Mouse (Mus musculus) skeletal muscle tissue, adult 2 months (tissue): ENCODE data around the gene Ppfia2.

Experiments used
- DNase-seq: peaks from one replicate; pipeline ENCODE4 v3.0.0-alpha.2; 2012; ENCODE audit warnings: low read depth, low spot score

The Ppfia2 gene

GRCm38 (mm10) chr10:106665221-106665620 is 195.1 kb downstream of the Ppfia2 start:
- DNase-seq: no peak

GRCm38 (mm10) chr10:106670170-106670569 is 200.0 kb downstream of the Ppfia2 start:
- no peak for DNase-seq

DNA sequence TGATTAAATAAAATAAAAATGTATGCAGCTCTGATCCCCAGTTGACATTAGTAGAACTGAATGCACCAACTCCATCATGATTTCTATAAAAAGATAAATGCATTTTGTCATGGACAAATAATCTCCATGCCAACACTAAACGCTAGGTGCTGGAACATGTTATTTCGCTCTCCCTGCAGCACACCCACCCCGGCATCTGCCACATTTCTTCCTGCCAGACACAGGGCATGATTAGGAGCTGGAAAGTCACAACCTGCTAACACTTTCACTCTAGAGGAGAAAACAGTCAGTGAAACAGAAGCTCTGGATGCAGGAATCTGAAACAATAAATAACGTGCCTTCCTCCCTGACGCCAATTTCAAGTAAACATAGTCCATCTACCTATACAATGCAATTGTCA is 211.3 kb downstream of the Ppfia2 start:
- no peak for DNase-seq

DNA sequence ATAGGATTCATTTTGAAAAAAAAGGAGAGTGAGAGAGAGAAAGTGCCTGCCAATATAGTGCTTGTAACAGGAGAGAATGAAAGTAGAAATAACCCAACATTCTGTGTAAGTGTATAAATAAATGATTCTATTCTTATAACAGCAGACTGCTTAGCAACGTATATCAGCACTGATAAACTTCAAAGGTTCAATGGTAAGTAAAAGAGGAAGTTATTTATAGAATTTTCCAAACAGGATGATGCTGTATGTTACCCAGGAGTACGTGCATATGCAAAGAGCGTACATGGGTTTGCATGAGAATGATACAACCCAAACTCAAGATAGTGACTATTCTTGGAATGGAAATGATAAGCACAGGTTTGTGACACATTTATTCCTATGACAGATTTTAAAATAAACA is 215.4 kb downstream of the Ppfia2 start:
- DNase-seq: no peak

GRCm38 (mm10) chr10:106719936-106720335 is 249.8 kb downstream of the Ppfia2 start:
- no peak for DNase-seq

GRCm38 (mm10) chr10:106732265-106732664 is 262.1 kb downstream of the Ppfia2 start:
- DNase-seq: no peak

- DNase-seq: no peak
These were observed 266.3 kb downstream of the Ppfia2 start for GRCm38 (mm10) chr10:106736230-106737063.

GRCm38 (mm10) chr10:106738190-106738589 is 268.1 kb downstream of the Ppfia2 start:
- no peak for DNase-seq

DNA sequence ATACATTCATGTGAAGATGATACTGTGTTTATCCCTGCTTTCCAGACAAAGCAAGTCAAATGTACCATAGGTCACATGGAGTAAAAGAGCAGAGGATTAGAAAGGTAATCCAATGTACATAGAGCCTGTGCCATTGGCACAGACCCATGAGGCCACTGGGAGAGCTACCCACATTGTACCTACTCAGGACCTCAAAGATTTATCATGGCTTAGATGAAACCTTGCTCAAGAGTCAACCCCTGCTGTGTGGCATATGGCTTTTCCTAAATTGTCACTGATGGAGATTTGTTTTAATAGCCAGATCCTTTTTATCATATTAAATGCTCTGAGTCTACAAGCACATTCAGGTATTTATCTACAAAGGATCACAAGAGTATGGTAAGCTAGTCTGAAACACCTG is 274.8 kb downstream of the Ppfia2 start:
- no peak for DNase-seq

DNA sequence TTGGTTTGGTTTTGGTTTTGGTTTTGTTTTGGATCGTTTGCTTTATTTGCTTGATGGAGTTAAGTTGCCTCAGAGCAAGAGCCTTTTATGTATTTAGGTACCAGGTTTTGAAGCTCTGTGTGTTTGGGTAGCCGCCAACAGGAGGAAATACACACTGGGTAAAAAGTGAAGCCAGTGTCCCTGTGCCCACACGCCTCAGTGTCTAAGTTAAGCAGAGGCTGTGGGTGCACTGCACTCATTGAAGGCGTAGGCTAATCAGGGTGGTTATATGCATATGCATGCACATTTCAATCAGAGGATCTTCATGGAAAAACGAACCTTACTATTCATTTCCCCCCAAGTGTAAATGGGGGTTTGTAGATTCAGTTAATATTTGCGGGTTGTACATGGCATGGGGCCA is 290.9 kb downstream of the Ppfia2 start:
- no peak for DNase-seq

DNA sequence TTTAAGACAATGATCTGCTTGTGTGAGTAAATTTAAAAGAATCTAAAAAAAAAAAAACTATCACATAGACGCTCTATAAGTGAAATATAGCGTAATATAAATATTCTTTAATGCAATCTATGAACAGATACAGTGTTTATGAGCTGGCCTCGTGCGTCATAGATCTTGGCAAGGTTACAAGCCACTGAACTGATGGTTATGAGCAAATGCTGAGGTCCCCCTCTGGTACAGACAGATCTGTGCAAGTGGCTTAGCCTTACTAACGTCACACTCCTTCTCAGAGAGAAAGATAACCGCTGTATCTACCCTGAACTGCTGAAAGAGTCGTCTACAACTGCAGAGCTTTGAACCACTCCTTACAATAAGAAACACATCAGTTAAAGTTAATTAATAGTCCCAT is 293.6 kb downstream of the Ppfia2 start:
- DNase-seq: no peak

DNA sequence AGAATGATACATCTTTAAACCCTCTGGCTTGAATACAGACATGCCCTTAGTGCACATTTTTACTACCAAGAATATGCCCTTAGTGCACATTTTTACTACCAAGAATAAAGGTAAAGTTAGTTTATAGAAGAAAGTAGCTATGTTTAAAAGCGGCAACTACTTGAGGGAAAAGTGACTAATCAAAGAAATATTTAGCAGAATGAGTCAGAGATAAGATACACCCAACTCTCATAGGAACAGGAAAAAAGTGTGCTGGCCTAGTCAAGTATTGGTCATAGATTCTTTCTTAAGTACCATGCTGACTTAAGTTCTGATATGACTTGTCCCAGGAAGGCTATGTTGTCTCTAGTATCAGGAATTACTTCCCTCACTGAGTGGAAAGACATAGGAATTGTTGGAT is 305.4 kb downstream of the Ppfia2 start:
- no peak for DNase-seq

- DNase-seq: no peak
These were observed 345.3 kb downstream of the Ppfia2 start for GRCm38 (mm10) chr10:106815447-106815846.

- no peak for DNase-seq
These were observed 348.2 kb downstream of the Ppfia2 start for GRCm38 (mm10) chr10:106818381-106818780.

GRCm38 (mm10) chr10:106824215-106824614 is 354.1 kb downstream of the Ppfia2 start:
- DNase-seq: no peak

DNA sequence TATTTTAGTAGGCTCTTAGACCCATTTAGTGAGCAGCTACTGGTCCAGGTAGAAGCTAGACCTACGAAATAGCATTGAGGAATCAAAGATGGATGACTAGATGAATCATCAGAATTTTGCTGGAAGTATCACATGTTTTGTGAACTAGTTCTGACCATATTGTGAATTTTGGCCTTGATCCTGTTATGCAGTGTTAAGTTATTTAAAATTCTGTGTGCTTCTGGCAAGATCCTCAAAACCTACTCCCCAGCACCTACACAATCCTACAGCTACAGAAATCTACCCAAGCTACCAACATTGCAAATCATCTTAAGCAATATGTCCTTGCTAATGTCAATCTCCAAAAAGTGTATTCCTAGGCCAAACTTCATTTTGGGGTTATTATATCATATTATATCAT is 368.3 kb downstream of the Ppfia2 start:
- DNase-seq: no peak

DNA sequence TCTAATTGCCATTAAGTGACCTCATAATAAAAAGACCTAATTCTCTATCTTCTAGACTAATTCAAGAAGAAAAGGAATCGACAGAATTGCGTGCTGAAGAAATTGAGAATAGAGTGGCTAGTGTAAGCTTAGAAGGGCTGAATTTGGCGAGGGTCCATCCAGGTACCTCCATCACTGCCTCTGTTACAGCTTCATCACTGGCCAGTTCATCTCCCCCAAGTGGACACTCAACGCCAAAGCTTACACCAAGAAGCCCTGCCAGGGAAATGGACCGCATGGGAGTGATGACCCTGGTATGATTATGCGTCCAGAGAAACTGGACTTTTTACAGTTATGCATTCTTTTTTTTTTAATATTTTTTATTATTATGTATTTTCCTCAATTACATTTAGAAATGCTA is 388.0 kb downstream of the Ppfia2 start:
- no peak for DNase-seq

- DNase-seq: no peak
These were observed 400.1 kb downstream of the Ppfia2 start for GRCm38 (mm10) chr10:106870233-106870632.

DNA sequence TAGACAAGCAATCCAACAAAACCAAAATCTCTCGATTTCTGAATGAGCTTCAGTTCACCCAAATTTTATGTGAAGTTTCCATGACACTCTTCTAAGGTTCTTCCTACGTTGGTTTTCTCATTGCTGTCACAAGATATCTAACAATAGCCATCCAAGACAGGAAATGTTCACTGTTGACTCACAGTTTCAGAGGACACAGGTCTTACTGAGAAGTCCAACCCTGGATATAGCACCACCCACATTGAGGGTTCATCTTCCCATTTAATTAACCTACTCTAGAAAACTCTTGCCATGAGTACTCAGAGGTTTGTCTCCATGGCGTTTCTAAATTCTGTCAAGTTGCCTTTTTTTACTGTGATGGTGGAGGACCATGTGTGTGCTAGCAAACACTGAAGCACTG is 401.7 kb downstream of the Ppfia2 start:
- no peak for DNase-seq

DNA sequence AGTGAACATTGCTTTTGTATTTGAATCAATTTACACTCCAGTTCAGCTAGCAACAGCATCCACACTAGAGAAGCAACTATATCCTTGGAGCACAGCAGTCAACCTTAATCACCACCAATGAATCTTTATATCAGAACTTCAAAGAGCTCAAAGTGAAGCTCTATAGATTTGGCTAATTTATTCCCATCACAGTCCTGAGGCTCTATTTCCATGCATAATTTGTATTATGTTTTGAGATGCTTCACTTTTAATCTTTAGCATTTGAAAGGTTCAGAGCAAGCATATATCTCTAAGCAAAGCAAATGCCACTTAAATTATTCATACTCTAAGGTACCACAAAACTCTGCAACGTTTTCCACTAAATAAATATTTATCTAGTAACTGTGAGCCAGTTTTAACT is 402.6 kb downstream of the Ppfia2 start:
- no peak for DNase-seq

DNA sequence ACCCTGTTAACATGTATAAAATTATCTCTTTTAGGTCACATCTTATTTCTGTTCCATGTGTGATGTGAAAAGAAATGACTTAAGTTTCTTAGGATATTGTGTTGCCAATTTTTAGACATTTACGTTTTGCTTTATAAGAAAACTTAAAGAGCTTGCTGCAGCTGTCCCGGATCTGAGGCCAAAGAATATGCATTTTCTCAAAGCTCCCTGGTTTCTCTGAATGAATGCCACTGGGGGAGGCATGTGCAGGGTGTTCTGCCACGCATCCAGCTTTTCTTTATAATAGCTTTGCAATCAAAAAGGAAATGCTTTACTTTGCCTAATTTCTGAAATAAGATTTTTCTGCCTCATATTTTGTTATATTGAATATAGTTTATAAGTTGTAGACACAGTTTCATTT is 411.2 kb downstream of the Ppfia2 start:
- no peak for DNase-seq

DNA sequence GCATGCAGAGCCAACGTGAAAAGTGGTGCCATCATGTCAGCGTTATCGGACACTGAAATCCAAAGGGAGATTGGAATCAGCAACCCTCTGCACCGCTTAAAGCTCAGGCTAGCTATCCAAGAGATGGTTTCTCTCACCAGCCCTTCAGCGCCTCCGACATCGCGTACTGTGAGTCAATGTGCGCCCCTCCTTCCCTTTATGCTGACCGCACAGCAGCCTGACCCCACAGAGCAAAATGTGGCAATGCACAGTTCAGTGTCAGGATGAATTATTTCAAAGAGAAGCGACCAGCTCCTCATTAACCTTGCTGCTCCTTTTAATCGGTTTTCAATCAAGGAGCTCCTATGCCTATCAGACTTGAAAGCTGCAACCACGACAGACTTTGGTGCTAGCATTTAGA is 426.2 kb downstream of the Ppfia2 start:
- DNase-seq: no peak

DNA sequence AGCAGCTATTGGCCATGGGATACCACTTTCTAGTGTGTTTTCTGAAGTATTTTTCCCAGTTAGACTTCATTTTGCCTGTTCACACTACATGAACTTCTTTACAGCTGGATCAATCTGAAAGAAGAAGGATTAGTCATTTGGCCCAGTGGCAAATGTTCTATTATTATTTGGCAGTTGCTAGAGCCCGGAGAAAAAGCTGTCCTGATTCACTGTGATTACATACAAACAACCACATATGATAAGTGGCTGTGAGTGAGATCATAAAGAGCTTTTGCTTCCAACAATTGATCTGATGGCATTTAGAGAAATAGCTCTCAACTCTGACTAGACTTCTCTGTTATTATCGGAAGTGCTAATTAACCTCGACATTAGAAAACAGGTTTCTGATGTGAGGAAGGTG is 440.0 kb downstream of the Ppfia2 start:
- no peak for DNase-seq

DNA sequence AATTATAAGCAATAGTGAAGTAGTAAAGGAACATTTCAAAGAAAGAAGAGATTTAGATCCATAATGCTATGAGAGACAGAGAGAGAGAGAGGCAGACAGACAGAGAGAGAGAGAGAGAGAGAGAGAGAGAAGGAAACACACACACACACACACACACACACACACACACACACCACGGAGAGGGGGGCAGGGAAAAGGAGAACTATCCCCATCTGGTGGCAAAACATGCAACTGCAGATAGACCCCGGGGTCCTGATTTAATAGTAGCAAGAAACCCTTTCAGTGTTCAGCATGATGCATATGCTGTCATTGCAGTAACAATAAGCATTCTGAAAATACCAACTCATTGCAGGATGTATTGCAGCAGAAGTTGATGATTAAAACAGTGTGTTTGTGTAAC is 442.9 kb downstream of the Ppfia2 start:
- DNase-seq: no peak
